Mouse (Mus musculus) kidney, postnatal 36 days (tissue): ENCODE results near the gene Fam193b.

Experiments
- DNase-seq, 2 experiments: peaks; one replicate each; pipeline ENCODE4 v3.0.0; 2021 to 2022; ENCODE audit warnings: mixed read lengths in 2 of 2

Gene Fam193b

GRCm38 (mm10) chr13:55525733-55526553 is 45.0 kb downstream of the Fam193b start:
- no peak for DNase-seq

- DNase-seq: no peak
These were observed 46.8 kb downstream of the Fam193b start for GRCm38 (mm10) chr13:55523951-55524600.

- DNase-seq: peak; percentile 73 to 87
These were observed 47.6 kb downstream of the Fam193b start for GRCm38 (mm10) chr13:55523278-55523677.

DNA sequence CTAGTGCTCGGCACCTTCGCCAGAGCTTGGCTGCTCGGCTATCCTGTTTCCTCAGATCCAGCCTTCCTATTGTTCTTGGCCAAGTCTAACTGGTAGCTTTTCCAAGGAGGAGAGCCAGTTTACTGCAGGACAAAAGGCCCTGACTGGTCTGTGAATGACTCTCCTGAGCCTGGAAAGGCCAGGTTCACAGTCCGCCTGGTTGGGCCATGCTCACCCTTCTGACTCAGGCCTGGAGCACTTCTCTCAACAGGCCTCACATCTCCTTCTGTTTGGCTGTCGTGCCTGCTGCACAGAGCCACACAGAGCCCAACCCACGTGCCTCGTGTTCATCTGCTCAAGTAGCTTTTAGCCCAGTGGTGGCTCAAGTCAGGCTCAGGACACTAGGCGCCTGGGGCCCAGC is 48.2 kb downstream of the Fam193b start:
- DNase-seq: no peak

DNA sequence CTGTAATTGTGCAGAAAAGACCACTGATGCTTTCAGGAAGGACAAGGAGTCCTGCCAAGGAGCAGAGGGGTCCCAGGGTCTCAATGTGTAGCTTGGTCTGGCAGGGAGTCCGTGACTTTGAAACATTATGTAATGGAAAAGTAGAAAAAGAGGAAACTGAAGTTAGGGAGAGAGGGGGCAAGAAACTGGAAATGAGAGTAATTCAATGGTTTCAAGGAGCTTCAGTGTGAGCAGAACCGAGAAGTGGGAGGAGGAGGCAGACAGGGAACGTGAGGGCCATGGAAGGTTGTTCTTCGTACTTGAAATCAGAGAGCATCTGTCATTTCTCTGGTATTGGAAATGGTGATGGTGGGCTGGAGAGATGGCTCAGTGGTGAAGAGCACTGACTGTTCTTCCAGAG is 51.3 kb downstream of the Fam193b start:
- DNase-seq: no peak

DNA sequence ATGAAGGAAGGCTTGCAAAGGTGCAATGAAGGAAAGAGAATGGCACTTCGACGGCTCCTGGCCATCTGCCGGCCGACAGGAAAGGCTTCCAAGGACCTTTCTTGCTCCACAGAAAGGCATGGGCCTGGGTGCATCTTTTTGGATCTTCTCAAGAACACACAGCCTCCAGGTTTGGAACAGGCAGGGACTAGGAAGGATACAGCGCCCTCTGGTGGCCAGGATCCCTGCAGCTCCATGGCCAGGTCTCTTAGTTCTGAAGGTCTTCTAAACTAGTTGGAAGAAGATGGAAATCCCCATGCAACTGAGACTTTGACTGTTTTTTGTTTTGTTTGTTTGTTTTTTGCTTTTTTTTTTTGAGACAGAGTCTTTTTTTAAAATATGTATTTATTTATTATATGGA is 54.0 kb downstream of the Fam193b start:
- peak; percentile 86 to 96 for DNase-seq

GRCm38 (mm10) chr13:55513828-55514227 is 57.1 kb downstream of the Fam193b start:
- DNase-seq: no peak

DNA sequence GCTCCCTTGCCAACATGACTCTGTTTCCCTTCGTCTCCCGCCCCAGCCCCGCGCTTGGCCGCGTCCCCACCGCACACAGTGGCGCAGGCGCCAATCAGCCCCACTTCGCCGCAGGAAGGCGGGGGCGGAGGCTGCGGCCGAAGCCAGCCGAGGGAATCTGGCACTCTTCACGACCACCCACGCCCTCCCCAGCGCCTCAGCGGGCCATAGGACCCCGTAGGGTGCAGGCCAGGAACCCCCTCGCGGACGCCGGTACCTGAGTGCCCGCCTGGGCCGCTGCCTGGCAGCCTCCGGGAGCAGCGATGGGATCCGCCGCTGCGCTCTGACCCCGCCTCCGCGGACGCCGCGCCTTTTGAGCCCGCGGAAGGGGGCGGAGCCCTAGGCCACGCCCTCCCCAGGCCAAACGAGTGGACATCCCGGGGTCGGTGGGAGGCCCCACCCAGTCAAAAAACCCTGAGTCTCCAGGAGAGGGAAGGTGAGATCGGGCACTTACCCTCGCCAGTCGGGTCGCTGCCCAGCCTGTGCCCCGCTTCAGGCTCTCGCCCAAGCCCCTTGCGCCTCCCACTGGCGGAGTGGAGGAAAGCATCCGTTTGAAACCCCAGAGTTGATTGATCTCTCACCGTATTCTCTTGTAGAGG is 57.7 kb downstream of the Fam193b start, which contains the start of gene Pdlim7:
Pdlim7 (minus strand) TSS at position 566 of the 638 bp plus-strand sequence.
- DNase-seq: peak; percentile 88 to 94

GRCm38 (mm10) chr13:55512379-55513031 is 58.4 kb downstream of the Fam193b start:
- DNase-seq: peak; percentile 67 to 79

DNA sequence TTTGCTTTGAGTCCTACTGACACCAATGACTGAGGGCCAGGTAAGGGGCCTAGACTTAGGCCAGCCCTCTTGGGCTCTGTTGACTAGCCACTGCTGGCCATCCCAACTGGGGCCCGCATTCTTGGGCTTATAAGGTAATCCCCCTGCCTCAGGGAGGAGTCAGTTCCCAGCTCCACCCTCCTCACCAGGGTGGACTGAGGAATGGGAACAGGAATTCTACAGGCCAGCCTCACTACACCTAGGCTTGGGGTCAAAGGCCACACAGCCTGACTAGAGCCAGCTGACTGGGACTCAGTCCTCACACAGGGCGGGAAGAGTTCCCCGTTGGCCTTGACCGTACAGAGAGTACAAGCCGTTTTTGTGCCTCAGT is 59.4 kb downstream of the Fam193b start:
- DNase-seq: peak in 1 of 2 experiments; percentile 30

GRCm38 (mm10) chr13:55510668-55511491 is 60.0 kb downstream of the Fam193b start:
- DNase-seq: peak; percentile 74 to 83

GRCm38 (mm10) chr13:55510332-55510667 is 60.6 kb downstream of the Fam193b start:
- no peak for DNase-seq

DNA sequence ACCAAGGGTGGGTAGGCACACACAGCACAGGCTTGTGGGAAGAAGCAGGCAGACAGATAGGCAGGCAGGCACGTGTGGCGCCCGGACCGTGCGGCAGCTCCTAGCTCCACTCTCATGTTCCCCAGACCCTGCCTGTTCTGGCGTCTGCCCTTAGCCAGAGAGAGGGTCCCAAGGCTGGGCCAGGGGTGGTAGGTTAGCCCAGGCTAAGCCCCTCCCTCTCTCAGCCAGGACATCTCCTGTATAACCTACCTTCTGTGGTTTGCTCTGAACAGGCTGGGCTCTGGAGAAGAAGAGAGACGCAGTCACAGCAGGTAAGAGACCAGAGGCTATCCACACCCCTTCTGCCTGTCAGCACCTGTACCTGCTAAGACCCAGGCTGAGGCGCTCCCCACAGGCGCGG is 62.4 kb downstream of the Fam193b start:
- no peak for DNase-seq

- no peak for DNase-seq
These were observed 63.0 kb downstream of the Fam193b start for GRCm38 (mm10) chr13:55507877-55508276.

DNA sequence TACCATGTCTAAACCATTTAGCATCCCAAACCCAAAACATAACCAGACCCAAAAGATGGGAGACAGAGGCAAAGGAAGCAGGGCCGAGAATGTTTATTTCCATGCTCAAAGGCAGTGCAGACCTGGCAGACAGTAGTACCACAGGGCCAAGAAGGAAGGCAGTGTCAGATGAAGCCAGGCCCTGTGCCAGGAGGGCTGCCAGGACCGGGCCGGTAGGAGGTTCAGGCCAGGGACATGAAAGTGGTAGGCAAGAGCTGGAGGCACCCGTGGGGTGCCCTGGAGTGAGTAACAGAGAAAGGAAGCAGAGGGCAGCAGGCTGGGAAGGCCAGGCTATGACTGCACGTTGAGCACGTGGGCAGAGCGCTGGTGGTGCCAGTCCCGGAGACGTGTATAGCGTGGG is 64.2 kb downstream of the Fam193b start:
- no peak for DNase-seq

GRCm38 (mm10) chr13:55505810-55506209 is 65.1 kb downstream of the Fam193b start:
- DNase-seq: no peak

GRCm38 (mm10) chr13:55504390-55504789 is 66.5 kb downstream of the Fam193b start:
- no peak for DNase-seq

DNA sequence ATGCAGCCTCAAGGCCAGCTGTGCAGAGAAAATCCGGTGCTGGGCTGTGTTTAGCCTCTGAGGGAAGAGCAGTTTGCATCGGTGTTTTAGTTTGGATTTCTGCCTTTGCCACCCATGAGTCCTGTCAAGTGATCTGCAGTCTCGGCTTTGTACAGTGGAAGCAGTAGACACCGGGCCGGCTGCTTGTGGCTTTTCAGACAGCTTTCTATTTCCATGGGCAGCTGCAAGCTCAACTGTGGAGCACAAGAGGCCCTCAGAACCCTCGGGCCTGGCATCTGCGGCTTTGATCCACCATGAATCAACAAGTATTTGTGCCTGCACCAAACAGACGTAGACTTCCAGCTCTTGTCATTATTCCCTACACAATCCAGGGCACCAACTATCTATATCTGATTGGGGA is 68.5 kb downstream of the Fam193b start:
- no peak for DNase-seq

DNA sequence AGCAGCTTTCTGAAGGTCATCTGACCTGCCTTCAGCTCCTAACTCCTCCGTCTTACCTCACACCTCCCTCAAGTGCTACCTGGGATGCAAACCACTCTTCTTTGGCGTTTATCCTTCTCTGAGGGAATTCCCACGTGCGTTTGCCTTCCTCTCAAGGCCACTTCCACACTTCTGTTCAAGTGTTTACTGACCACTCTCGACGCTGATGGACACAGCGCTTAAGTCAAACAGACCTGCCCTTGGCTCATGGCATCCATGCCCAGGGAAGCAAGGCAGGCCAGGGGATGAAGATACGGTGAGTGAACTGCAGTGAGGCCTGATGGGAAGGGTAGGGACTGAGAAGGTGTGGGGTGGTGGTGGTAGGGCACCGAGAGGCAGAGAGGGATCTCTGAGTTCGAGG is 70.3 kb downstream of the Fam193b start:
- no peak for DNase-seq

GRCm38 (mm10) chr13:55498906-55499305 is 72.0 kb downstream of the Fam193b start:
- DNase-seq: no peak

GRCm38 (mm10) chr13:55496661-55497060 is 74.3 kb downstream of the Fam193b start:
- DNase-seq: peak; percentile 51 to 69

DNA sequence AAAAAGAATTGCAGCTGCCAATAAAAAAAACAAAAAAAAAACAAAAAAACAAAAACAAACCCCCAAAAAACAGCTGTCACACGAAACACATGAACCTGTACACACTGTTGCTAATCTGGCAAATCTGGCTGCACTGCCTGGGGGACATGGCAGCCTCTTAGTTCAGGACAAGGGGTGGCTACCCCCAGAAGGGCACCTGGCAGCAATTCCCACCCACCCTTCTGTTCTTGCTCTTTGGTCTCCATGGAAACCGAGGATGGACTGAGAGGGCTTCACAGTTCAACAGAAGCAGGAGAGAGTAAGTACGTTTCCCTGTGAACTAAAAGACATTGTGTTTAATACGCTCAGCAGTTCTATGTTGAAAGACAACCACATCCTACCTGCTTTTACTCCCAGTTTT is 75.2 kb downstream of the Fam193b start:
- no peak for DNase-seq
